Mouse (Mus musculus) R1 (cell line): ENCODE measurements around the gene Tubb5.

Source experiments
- DNase-seq: peaks from one replicate; pipeline ENCODE4 v3.0.0-alpha.2; 2018; ENCODE audit warnings: low read depth, low spot score

Tubb5 gene

DNA sequence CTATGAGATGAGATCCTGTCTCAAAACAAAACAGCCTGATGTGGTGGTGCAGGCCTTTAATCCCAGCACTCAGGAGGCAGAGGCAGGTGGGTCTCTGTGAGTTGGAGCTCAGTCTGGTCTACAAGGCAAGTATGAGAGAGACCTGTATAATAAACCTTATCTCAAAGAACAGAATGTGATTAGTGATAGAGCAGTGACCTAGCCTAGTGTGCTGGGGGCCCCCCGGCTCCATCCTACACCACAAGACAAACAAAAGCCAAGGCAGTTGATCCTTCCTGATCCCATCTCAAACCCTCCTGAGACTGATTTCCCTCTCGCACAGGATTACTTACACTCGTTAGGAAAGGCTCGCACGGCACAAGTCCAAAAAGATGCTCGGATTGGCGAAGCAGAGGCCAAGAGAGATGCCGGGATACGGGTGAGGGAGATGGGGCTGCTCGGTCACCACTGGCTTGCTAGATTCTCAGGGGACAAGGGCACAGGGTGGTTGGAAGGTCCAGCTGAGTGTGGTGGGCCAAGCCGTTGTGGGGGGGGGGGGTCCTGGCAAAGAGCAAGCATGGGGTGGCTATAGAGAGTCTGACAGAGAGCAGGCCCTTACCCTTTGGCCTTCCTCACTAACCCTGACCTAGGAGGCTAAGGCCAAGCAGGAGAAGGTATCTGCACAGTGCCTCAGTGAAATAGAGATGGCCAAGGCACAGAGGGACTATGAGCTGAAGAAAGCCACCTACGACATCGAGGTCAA, 12.8 kb downstream of the Tubb5 start:
- no peak for DNase-seq

DNA sequence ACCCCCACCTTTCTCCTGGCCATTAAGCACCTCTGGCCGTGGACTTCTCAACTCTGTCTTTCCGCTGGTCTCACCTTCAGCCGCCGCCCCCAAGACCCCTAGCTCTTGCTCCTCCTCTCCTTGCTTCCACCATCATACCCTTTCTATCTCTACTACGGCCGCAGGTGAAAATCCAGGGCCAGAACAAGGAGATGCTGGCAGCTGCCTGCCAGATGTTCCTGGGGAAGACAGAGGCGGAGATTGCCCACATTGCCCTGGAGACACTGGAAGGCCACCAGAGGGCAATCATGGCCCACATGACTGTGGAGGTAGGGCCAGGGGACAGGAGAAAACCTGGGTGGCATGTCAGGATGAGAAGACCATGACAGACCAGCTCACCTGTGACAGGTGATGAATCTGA, 13.7 kb downstream of the Tubb5 start:
- DNase-seq = no peak

DNA sequence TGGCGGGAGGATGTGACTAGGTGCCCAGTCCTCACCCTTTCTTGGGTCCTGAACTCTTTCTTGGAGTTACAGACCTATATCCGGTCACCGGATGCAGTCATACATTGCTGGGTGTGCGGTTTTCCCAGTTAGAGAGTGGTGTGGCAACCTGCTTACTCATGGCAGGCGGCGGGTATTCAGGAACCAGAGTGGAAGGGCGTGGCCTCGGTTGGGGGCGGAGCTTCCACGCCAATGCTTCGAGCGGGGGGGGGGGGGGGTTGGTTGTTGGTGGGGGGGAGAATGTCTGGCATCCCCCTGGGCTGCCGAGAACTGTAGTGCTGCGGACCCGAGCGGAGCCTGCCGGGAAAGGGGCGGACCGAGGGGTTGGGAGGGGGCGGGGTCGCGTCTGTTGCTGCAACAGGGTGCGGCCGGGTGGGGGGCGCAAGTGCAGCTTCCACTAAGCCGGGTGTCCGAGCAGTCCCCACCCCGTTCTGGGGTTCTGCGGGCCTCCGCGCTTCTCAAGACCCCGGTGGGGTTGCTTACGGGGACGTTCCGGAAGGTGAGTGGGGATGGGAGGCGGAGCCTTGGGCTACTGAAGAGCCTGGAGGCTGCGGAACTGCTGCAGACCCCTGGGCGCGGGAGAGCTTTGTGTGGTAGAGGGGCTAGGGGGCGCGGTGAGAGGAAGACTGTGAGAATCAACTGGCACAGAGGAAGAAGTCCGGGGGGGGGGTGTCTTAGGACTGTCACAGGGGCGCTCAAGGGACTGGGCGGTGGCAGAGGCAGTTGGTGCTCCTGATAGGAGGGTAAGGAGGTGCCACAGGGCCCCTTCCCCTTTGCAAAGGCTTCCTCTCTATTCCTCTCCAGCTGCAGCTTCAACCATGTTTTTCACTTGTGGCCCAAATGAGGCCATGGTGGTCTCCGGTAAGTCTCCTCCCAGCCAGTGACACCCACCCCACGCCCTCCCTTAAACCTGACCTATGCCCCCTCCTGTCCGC, 14.9 kb downstream of the Tubb5 start, which contains the start of gene Flot1:
Gene Flot1 (plus strand): TSS at position 267 of the 974 bp plus-strand sequence.
- DNase-seq = peak; percentile 92

DNA sequence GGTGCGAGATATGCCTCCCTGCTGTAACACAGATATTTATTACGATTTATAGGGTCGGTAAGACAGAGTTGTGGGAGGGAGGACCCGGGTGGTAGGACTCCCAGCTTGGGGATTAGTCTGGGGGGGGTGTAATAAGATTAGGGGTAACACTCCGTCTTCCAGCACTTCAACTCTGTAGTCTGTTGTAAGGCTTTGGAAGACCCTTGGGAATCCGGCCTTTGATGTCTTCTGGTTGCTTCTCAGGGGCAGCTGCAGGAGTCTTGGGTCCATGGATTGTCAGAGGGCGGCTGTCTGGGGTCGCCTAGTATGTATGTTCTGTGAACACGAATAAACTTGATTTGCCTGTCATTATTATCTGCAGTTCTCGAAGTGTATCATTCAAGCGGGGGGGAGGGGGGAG, 15.5 kb downstream of the Tubb5 start:
- DNase-seq = no peak

DNA sequence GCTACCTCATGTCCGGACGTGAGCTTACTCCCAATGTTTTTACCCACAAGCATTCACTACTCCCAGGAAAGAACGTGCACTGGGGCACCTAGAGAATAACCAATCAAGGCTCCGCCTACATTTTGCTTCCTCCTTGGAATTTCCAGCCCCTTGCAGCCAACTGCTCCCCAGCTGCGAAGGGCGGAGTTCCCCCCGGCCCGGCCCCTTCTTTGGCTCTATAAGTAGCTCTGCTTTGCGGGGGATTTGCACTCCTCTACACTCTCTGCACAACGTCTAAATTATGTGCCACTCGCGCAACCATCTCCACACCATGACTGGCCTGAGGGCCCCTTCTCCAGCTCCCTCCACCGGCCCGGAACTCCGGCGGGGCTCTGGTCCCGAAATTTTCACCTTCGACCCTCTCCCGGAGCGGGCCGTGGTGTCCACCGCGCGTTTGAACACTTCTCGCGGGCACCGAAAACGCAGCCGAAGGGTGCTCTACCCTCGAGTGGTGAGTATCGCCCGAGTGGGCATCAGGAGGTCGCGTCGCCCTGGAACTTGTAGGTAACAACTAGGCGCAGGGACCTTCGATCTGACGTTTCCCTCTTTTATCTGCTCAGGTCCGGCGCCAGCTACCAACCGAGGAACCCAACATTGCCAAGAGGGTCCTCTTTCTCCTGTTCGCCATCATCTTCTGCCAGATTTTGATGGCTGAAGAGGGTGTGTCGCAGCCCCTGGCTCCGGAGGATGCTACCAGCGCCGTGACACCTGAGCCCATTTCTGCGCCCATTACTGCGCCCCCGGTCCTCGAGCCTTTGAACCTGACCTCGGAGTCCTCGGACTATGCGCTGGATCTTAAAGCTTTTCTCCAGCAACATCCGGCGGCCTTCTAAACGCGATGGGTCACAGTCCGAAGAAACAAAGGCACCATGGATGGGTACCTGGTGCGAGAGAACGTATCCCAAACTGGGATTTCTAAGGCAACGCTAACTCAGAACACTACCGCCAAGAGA, 16.4 kb downstream of the Tubb5 start, which contains the start of gene Ier3:
Gene Ier3 (plus strand): TSS at position 246 of the 992 bp plus-strand sequence.
- peak; percentile 93 for DNase-seq

DNA sequence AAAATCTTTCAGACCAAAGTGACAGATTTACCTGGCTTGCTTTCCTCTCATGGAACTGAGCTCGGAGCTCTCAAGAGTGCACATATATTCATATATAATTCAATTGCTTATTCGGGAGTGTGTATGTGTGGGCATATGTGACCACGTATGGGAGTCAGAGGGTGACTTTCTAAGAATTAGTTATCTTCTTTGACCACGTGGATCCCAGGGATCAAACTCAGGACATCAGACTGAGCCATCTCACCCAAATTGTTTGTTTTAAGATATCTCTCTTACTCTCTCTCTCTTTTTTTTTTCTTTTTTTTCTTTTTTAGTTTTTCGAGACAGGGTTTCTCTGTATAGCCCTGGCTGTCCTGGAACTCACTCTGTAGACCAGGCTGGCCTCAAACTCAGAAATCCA, 18.0 kb downstream of the Tubb5 start:
- no peak for DNase-seq

DNA sequence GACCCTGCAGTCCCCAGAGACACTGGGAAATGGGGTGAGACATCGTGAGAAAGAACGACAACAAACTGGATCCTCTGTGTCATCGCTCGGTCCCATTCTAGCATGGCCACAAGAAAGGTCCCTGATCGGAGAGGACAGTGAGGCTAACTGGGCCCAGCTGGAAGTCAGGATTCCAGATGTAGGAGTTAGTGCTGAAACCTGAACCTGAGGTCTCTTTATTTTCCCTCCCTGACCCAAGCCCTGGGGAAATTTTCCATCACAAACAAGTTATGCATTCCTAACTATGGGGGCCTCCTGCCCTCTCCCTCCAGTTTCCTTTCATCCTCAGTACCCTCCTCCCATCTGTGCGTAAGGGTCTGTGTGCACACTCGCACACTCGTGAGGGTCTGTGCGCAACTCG, 20.9 kb downstream of the Tubb5 start:
- DNase-seq = no peak

DNA sequence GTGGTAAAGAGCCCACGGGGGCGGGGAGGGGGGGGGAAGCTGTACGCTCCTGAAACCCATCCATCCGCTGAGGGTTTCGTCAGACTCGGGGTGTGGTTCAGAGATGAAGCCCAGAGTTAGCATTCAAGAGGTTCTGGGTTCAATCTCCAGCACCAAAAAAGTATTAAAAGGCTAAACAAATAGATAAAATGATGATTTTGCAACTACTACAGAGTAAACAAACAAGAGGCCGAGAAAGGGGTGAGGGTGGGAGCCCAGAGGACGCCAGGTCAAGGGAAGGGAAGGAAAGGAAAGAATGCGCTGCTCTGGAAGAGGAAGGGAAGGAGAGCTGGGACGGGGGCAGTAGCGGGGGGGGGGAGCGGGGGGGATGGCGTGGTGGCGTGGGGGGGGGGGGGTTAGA, 21.4 kb downstream of the Tubb5 start:
- no peak for DNase-seq

DNA sequence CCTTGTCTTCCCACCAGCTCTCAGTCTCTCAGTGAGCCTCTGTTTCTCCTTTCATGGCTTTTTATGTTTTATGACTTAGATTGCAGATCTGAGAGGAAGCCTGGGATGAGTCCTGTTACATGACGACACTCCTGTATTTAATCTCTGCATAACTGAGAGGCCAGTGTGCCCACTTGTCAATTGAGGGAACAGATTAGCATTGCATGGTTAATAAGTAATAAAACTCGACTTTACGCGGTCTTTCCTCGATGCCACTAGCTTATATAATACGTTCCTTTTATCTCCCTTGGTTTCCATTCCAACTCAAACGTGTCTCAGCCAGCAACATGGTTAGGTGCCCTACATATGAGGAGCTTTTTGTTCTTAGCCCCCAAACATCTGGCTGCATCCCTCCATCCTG, 22.3 kb downstream of the Tubb5 start:
- no peak for DNase-seq

DNA sequence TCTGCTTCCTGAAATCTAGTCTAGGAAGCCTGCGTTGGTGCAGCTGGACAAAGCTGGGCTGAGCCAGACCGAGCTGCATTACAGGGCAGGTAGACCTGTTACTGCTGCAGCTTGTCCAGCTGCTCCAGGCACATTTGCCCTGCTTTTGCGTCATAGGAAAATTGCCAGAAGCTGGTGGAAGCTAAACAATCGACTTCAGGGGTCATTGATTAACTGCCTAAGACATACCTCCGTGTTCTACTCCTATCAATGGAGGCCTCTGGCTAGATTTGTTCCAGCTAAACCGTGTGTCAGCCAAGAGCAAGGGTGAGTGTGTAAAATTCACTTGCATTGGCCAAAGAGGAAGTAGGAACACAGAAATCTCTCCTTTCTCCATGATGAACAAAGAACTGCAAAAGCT, 23.4 kb downstream of the Tubb5 start:
- no peak for DNase-seq

DNA sequence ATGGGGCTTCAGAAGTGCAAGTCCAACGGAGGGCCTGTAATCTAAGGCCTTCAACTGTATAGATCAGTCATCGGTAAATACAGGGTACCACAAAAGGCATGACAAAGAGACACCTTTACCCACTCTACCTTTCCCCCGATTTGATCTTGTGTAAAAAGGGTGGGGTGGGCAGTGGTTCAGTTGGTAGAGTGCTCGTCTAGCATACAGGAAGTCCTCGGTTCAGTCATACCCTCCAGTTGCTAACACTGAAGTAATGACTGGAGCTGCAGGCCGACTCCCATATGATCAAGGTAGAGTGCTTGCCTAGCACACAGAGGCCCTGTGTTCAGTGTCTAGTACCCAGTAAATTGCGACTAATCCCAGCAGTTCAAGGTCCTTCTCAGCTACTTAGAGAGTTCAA, 24.5 kb downstream of the Tubb5 start:
- DNase-seq = no peak

DNA sequence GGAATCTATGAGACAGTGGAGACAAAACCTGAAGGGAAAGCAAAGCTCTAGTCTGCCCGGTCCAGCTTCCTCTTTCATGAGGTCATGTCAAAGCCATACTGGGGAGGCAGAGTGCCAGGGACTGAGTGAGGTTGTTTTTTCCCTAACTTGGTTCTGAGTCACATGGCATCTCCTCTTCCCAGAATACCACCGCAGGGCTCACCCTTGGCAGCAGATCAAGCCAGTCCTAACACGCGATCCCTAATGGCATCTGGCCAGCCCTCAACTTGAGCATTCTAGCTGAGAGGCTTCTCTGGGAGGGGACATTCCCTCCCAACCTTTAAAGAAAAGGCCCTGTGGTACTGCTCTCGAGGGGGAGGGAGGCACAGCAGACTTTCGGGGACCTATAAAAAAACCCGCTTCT, 24.9 kb downstream of the Tubb5 start:
- DNase-seq = no peak

DNA sequence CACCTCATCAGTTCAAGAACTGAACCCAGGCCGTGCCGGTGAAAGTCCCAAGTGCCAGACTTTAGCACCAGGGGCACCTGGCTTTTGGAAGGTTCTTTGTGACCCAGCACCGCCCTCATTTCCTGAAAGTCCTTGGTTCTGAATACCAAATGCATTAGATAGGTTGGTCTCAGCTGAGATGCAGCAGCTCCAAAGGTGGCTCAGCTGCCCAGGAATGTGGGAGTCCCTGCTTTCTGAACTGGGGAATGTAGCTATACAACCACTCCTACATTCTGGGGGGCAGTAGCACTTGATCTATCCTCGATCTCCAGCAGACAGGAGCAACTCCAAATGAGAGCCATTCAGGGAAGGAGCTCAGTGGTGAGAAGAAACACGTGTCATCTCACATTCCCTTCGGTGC, 25.4 kb downstream of the Tubb5 start:
- DNase-seq = peak; percentile 70

DNA sequence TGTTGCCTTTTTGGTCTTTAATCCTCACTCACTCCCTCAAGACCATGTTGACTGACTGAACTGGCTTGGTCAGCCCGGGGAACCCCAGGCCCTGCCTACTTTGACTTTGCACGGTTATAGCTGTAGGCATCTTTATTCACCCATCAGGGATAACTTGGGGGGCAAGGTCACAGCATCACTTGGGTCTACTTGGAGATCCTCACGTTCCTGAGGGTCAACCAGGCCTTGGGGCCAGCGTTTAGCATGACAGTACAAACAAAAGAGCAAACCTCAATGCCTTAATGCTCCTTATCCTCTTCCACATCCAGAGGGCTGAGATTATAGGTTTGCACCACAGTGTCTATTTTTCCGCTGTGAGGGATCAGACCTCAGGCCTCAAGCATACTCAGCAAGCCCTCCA, 25.8 kb downstream of the Tubb5 start:
- DNase-seq = no peak

DNA sequence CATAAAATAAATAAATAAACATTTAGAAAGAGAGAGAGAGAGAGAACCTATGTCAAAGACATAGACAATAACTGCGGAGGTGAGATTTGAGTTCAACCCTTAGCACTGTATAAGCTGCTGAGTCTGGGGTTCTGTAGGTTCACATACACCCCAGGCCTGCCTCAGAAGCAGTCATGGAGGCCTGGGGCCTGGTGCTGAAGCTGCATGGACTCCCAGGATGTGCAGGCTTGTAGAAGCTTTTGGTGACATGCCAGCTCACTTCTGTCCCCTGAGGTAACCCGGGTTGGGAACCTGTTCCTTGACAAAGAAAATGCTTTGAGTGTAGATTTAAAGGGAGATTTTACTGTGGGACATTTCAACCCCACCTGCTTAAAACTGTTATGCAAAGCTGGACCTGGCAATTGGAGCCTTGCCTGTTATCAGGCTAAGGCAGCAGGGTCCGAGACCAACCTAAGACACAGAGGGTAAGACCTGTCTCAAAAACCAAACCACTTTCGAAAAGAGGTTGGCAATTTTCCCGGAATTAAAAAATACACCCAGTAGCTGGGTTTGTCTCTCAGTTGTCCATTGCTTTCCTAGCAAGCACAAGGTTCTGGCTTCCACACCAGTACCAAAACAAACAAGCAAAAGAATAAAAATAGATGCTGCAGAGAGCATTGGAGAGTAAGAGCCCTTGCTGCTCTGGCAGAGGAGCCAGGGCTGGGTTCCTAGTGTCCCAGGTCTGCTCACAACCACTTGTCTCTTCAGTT, 27.0 kb downstream of the Tubb5 start:
- DNase-seq = no peak

DNA sequence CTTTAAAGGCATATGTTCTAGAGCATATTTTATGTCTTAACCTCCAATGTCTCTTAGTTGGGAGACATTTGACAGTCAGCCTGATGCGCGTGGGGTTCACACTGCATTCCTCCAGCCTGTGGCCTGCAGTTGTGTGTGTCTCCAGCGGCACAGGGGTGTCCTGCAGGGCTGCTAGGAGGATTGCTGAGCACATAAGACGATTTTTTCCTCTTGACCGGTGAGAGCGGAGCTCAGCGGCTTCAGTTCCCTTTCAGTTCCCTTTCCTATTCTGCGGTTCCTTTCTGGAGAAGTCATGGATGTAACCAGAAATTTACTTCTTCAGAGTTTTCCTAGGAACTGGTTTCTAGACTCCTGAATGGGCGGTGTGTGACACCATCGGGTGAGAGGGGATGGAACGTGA, 28.7 kb downstream of the Tubb5 start:
- DNase-seq = no peak

DNA sequence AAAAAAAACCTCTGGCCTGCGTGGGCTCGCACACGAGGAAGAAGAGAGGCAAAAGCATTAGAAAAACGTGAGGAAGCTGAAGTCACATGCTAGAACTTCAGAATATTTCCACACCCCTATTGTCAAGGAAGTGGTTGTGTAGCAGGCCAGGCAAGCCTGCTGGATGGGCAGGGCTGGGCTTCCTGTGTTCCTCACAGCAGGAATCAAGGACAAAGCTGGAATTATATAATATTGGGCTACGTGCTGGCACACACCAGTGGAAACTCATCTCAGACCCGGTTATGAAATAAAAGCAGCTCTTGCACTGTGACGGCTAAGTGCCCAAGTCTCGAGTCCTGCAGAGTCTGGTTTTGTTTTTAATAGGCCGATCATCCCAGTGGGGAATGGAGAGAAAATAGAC, 30.0 kb downstream of the Tubb5 start:
- no peak for DNase-seq

DNA sequence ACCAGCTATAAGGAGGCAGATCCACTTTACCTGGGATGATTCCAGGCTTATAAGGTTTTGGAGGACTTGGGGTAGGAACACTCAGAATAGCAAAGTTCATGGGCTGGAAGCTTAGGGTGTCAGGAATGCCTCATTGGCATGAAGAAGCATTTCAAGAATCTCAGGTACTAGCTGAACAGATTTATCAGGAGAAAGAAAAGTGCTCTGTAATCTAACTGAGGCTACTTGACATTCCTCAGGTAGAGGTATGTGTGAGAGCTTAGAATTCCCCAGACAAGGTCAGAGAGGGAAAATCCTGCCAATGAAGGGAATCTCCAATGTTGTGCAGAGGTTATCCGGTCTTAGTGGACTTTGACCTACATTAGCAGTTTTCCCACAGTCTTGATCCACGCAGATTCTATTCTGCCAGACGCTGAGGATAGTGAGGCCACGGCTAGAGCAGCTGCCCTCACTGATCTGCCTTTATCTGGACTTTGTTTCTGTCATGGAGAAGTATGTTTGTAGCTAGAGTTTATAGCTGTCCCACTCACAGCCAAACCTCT, 34.2 kb downstream of the Tubb5 start:
- DNase-seq = peak; percentile 33

DNA sequence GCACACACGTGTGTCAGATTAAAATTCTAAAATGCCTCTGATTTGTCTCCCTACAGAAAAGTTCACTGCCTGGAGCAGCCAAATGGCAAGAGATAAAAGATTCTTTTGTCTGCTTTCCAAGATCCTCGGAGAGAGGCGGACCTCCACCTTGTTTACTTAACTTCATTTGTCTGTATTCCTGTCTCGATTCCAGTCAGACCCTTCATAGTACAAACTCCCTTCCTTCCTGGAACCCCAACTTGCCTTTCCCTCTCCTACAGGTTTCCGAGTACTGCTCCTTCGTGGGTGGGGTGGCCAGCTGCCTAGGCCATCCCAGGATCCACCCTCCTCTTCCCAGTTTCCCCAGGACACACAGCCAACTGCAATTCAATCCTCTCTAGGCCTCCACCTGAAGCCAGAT, 35.1 kb downstream of the Tubb5 start:
- no peak for DNase-seq

DNA sequence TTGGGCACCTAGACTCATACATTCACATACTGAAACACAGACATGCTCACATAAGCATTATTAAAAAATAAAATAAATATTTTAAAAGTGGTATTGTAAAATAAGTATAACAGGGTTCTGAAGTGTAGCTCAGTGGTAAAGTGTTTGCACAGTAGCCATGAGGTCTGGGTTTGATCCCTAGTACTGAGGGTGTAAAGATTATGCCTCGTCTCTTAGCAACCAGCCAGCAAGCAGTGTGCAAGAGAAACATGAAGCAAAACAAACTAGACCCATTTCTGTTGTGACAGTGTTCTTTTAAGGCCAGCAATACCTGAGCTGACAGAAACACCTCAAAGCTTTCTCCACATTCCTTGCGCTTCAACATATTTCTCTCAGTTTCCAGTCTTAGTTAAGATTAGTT, 37.2 kb downstream of the Tubb5 start:
- DNase-seq = no peak
